Mouse (Mus musculus): ENCODE data around the gene Cryab. TPM values are rescaled to one million over a fixed set of nuclear protein-coding genes. Genes with fewer than 3 reads are reported as not detected.

Cryab gene
- polyA plus RNA-seq, 1 experiment from 2014 or later = 12.8 TPM

DNA sequence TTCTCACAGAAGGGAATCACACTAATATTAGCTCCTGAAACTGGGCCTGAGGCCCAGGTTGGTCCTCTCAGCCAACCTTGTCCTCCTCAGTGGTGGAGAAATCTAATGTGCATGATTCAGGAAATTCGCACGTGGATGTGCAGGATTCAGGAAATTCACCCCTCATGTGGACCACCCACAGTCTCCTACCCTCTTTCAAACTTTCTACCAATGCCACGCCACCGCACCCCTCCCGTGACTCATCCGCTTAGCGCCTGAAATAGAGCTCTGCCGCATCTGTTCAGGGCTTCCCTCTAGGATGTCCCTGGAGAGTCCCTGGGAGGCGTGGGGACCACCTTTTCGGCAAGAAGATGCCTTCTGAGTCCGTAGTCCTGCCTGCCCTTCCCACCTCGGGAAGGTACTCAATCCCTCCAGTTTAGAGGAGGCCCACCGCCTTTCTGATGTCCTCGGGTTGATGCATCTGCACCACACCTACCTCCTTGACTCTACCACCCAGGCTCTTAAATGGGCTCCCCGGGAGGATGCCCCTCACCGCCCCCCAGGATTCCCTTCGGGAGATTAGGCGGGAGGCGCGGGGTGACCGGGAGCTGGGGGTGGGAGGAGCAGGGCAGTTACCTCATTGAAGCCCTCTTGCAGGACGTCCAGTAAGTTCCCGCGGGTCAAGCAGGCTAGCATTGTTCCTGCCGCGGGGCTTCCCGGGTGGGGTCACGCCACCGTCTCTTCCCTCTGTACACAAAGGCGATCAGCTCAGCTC is 23.8 kb upstream of the Cryab start:
- Histone ChIP-seq H3K27me3 (replicated peaks) (no peaks in the 10 kb centered on the region), H3K4me3 (peak overlapping the region; percentile 68), H3K4me1 (peaks cover 52% of the 10 kb centered on the region), H3K9ac (peak overlapping the region; percentile 77), H3K9me3 (no peaks in the 10 kb centered on the region), H3K27ac (peak overlapping the region; percentile 59; the same call in 1 of the 2 replicates), H3K36me3 (no peaks in the 10 kb centered on the region), H3K4me2 (replicated peaks) (peak overlapping the region; percentile 88)
- WGBS = 2% methylated on average over 30 of the region's 30 CpGs
- no peak for ATAC-seq (ENCODE audit: low FRiP score, low read depth)

GRCm38 (mm10) chr9:50727925-50728651 is 23.0 kb upstream of the Cryab start:
- Histone ChIP-seq H3K9ac (peak overlapping the region; percentile 77), H3K27me3 (replicated peaks) (no peaks in the 10 kb centered on the region), H3K27ac (peak overlapping the region; percentile 59), H3K36me3 (no peaks in the 10 kb centered on the region), H3K4me2 (replicated peaks) (peak overlapping the region; percentile 88), H3K4me3 (peak overlapping the region; percentile 68), H3K4me1 (peaks cover 51% of the 10 kb centered on the region), H3K9me3 (no peaks in the 10 kb centered on the region)
- peak; percentile 95 for ATAC-seq (ENCODE audit: low FRiP score, low read depth)
- under 1% methylated on average over 45 of the region's 45 CpGs for WGBS

DNA sequence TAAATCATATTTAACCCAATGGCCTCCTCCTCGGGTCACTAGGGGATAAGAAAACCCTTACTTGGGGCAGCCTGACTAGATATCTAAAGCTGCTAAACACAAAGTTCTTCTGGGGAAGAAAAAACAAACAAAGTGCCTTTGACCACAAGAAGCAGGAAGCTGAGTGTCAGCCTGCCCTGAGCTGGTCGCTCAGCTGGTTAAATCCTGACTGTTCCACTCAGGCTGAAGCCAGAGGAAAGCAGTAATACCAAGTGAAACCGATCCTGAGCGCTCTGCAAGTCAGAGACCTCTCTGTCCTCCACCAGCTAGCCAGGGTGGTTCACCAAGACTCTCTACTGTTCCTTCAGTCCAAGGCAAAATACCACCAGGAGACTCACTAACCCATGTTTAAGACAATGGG is 21.5 kb upstream of the Cryab start:
- ATAC-seq (ENCODE audit: low FRiP score, low read depth) = no peak
- no peak overlapping the region for H3K27ac ChIP-seq
- 60% methylated on average over 4 of the region's 4 CpGs for WGBS

DNA sequence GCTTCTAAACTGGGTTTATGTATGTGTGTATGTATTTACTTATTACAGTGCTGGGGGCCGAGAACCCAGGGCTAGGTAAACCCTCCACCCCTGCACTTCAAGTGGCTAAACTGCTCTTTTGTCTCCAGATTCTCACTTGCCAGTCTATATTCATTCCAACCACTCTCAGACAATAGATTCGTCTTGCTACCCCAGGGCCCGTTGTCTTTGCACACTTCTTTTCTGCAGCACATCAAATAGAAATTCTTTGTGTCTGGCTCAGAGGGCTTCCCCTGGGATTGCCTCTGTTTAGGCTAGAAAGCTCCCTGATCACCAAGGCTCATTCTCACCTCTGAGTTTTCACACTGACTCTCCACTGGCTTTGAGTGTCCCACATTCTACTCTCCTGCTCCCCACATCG is 18.6 kb upstream of the Cryab start:
- no peak overlapping the region for H3K27ac ChIP-seq
- 3% methylated on average over 4 of the region's 4 CpGs for WGBS
- H3K9ac ChIP-seq = no peak overlapping the region
- H3K4me2 ChIP-seq (replicated peaks) = no peak overlapping the region
- no peak overlapping the region for H3K4me3 ChIP-seq
- no peaks in the 10 kb centered on the region for H3K9me3 ChIP-seq
- H3K27me3 ChIP-seq (replicated peaks) = no peaks in the 10 kb centered on the region
- no peak for ATAC-seq (ENCODE audit: low FRiP score, low read depth)
- H3K4me1 ChIP-seq = peaks cover 12% of the 10 kb centered on the region
- no peaks in the 10 kb centered on the region for H3K36me3 ChIP-seq

More for the DNA sequence above, 21.5 kb upstream of the Cryab start:
- Histone ChIP-seq H3K9me3 (no peaks in the 10 kb centered on the region), H3K9ac (no peak overlapping the region), H3K36me3 (no peaks in the 10 kb centered on the region), H3K4me1 (peaks cover 38% of the 10 kb centered on the region), H3K4me3 (no peak overlapping the region), H3K4me2 (replicated peaks) (no peak overlapping the region), H3K27me3 (replicated peaks) (no peaks in the 10 kb centered on the region)

DNA sequence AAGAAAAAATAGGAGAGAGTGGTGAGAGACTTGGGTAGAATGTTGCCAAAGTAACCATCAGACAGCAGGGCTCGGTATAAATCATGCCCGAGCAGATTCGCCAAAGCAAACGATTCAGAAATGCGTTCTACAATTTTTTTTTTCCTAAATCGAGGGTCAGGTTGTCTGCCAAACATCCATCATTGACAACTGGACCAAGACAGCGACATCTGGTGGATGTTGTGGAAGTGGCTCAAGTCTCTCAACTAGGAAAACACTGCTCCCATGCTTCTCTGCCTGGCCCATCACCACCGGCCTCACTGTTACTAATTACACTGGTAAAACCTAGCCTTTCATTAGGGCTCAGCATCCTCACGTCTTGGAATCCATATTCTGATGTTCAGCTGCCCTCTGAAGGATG is 16.1 kb upstream of the Cryab start:
- no peak overlapping the region for H3K9ac ChIP-seq
- no peaks in the 10 kb centered on the region for H3K27me3 ChIP-seq (replicated peaks)
- H3K27ac ChIP-seq = no peak overlapping the region
- no peak overlapping the region for H3K4me3 ChIP-seq
- no peaks in the 10 kb centered on the region for H3K9me3 ChIP-seq
- H3K36me3 ChIP-seq = no peaks in the 10 kb centered on the region
- no peak for ATAC-seq (ENCODE audit: low FRiP score, low read depth)
- WGBS = 6% methylated on average over 9 of the region's 9 CpGs
- H3K4me1 ChIP-seq = peaks cover 17% of the 10 kb centered on the region
- H3K4me2 ChIP-seq (replicated peaks) = peak overlapping the region; percentile 43

DNA sequence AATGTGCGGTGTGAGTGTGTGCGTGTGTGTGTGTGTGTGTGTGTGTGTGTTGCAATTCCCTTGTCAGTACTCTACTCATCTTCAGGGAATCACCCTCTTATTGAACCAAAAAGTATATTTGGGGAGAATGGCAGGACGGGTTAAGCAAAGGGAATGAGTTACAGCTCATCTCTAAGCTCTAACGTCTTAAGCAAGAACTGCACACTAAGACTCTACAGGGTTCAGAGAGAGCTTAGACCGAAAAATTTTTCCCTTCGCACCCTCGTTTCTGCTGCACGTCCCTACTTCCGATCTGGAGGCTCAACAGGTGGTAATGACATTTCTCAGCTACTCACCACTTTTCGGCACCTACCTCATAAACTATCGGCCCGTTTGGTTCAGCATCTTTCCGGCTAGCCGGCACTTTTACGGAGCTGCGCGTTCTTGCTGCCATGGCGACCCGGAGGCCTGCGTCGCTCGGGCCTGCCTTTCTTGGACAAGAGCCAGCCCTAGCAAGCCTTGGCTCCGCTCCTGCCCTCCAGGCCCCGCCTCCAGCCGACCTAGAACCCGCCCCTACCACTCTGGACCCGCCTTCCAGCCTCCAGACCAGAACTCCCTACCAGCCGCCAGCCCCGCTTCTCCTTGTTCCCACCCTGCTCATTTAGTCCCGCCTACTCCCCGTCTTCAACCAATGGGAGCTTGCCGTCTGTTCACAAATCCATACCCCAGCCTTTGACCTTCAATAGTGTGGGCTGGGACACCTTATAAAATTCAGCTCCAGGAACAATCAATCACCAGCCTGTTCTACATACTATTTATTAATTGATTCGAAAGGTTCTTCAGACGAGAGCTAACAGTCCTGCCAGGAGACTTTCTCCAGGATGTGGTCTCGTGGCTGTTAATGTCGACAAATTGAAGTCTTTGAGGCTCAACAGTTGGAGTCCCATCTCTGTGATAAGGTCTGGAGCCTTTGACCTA is 11.9 kb upstream of the Cryab start, which contains the start of gene Dixdc1:
Gene Dixdc1 (minus strand): TSS at position 604 of the 957 bp plus-strand sequence.
- Histone ChIP-seq H3K27me3 (replicated peaks) (no peaks in the 10 kb centered on the region), H3K4me3 (peak within 1 kb of the TSS; percentile 27), H3K9me3 (no peaks in the 10 kb centered on the region), H3K9ac (no peak within 1 kb of the TSS), H3K27ac (no peak within 1 kb of the TSS), H3K4me1 (peaks cover 11% of the 10 kb centered on the region), H3K36me3 (no peaks in the 10 kb centered on the region), H3K4me2 (replicated peaks) (peak within 1 kb of the TSS; percentile 61)
- 16% methylated on average over 36 of the region's 36 CpGs for WGBS
- ATAC-seq (ENCODE audit: low FRiP score, low read depth) = peak; percentile 93

- Histone ChIP-seq H3K4me2 (replicated peaks) (no peak overlapping the region), H3K9ac (no peak overlapping the region), H3K4me3 (no peak overlapping the region), H3K36me3 (no peaks in the 10 kb centered on the region), H3K27me3 (replicated peaks) (no peaks in the 10 kb centered on the region), H3K9me3 (no peaks in the 10 kb centered on the region), H3K4me1 (peaks cover 14% of the 10 kb centered on the region), H3K27ac (no peak overlapping the region)
- 89% methylated on average over 14 of the region's 14 CpGs for WGBS
- no peak for ATAC-seq (ENCODE audit: low FRiP score, low read depth)
These were observed 10.0 kb upstream of the Cryab start for GRCm38 (mm10) chr9:50740867-50741784.

DNA sequence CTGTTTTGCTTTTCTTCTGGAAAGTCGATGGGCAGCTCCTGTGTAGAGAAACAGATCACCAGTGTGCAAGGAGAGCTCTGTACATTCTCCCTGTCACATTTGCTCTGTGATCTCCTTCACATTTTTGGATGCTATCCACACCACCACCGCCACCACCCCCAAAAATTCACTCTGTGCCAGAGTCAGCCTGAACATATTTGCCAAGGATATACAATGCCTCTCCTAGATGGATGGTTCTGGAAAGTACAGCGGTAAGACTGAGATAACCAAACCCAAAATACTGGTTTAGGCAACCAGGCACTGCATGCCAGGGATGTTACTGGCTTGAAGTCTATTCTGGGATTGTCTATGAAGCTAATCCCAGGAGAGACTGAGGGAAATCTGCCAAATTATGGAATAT is 8.9 kb upstream of the Cryab start:
- Histone ChIP-seq H3K27ac (no peak overlapping the region), H3K4me3 (no peak overlapping the region), H3K9ac (no peak overlapping the region), H3K9me3 (no peaks in the 10 kb centered on the region), H3K4me1 (peaks cover 17% of the 10 kb centered on the region), H3K27me3 (replicated peaks) (no peaks in the 10 kb centered on the region), H3K36me3 (no peaks in the 10 kb centered on the region), H3K4me2 (replicated peaks) (no peak overlapping the region)
- WGBS = 82% methylated on average over 3 of the region's 3 CpGs
- ATAC-seq (ENCODE audit: low FRiP score, low read depth) = no peak

DNA sequence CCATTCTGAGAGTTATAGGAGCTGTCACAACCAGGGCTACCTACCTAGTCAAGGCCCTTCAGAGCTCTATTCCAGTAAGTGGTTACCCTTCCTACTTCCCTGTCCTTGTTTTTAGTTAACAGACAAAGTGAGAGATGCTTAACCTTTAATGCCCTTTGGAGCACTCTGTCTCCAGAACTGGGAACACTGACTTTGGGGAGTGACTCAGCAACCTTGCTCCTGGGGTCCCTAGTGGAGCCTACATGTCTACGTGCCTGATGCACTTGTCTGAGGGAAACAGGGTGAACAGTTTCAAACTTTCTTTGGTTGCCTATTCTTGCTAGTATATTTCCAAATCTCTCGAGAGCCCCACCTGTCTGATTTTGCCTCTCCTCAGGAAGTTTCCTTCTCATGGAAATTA is 8.4 kb upstream of the Cryab start:
- Histone ChIP-seq H3K9me3 (no peaks in the 10 kb centered on the region), H3K9ac (no peak overlapping the region), H3K4me2 (replicated peaks) (no peak overlapping the region), H3K27me3 (replicated peaks) (no peaks in the 10 kb centered on the region), H3K4me3 (no peak overlapping the region), H3K4me1 (peaks cover 17% of the 10 kb centered on the region), H3K36me3 (no peaks in the 10 kb centered on the region), H3K27ac (no peak overlapping the region)
- no peak for ATAC-seq (ENCODE audit: low FRiP score, low read depth)
- WGBS = 77% methylated on average over 2 of the region's 2 CpGs

DNA sequence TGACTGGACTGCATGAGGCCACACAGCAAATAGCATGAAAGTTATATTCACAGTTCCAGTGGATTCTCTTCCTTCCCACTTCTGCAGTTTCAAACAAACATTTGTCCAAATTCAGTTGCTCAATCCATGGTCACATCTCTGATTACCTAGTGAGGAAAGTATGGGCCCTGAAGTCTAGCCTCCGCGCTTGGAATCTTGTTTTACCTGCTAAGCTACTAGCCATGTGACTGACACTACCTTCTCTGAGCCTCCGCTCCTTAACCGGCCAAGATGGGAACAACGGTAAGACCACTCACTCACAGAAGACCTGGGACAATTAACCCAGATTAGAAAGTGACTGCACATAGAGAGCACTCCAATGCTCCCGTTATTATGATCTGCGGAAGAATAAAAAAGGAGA is 5.3 kb upstream of the Cryab start:
- WGBS = 13% methylated on average over 7 of the region's 7 CpGs

GRCm38 (mm10) chr9:50746214-50746677 is 4.9 kb upstream of the Cryab start, which contains the start of gene 2310030G06Rik:
2310030G06Rik (minus strand) TSS chr9:50746536.
- ATAC-seq (ENCODE audit: low FRiP score, low read depth) = no peak
- H3K4me2 ChIP-seq (replicated peaks) = peak within 1 kb of the TSS; percentile 58
- H3K9me3 ChIP-seq = no peaks in the 10 kb centered on the region
- H3K27me3 ChIP-seq (replicated peaks) = no peaks in the 10 kb centered on the region; the same call in 1 of the 2 replicates
- no peak within 1 kb of the TSS for H3K27ac ChIP-seq
- 2% methylated on average over 19 of the region's 19 CpGs for WGBS
- H3K4me1 ChIP-seq = peaks cover 7% of the 10 kb centered on the region; the same call in 1 of the 2 replicates
- H3K4me3 ChIP-seq = peak within 1 kb of the TSS; percentile 22
- H3K36me3 ChIP-seq = no peaks in the 10 kb centered on the region
- H3K9ac ChIP-seq = 0 out of 2 replicates have a peak within 1 kb of the TSS, but pooled peaks have one; percentile 1

More for the DNA sequence above, 5.3 kb upstream of the Cryab start:
- Histone ChIP-seq H3K27ac (no peak overlapping the region), H3K9ac (no peak overlapping the region), H3K36me3 (no peaks in the 10 kb centered on the region), H3K4me1 (peaks cover 7% of the 10 kb centered on the region; the same call in 1 of the 2 replicates), H3K9me3 (no peaks in the 10 kb centered on the region), H3K27me3 (replicated peaks) (no peaks in the 10 kb centered on the region; the same call in 1 of the 2 replicates), H3K4me2 (replicated peaks) (peak overlapping the region; percentile 58), H3K4me3 (0 out of 2 replicates have a peak overlapping the region, but pooled peaks have one; percentile 22)
- no peak for ATAC-seq (ENCODE audit: low FRiP score, low read depth)

Data from neural tube, embryonic 12.5 days (tissue).